Mouse (Mus musculus) megakaryocyte, embryonic 14.5 days (primary cell): ENCODE results near the gene Slc12a4.

Experiments
- FLI1 ChIP-seq: IDR thresholded peaks from 2 replicates; pipeline ENCODE4 v1.6.1; 2012; ENCODE audit warnings: low read length, inconsistent platforms, mixed read lengths
- GATA1 ChIP-seq: IDR thresholded peaks from 3 replicates; pipeline ENCODE4 v1.6.1; 2012; ENCODE audit warnings: mixed read lengths, low read length, inconsistent platforms, borderline replicate concordance

DNA sequence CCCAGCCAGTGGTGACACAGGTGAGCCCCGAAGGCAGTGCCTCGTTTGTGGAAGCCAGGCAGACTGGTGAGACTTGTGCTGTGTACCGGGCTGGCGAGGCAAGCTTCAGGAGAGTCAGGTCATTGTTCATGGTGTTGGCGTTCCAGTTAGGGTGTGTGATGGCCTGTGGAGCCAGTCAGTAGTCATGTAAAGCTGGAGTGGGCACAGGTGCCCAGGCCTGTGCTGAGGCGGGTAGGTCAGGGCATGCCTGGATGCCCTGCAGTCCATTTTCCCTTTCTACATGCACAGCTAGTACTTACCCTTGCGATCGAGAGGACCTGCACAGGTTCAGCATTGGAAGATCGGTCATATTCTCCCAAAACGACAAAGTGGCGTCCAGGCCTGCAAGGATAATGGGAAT lies 33.4 kb downstream of the Slc12a4 start:
- TF ChIP-seq GATA1 (no peak), FLI1 (no peak)
